11 mouse cellular contexts compared by ENCODE assay signal in the genomic region with DNA sequence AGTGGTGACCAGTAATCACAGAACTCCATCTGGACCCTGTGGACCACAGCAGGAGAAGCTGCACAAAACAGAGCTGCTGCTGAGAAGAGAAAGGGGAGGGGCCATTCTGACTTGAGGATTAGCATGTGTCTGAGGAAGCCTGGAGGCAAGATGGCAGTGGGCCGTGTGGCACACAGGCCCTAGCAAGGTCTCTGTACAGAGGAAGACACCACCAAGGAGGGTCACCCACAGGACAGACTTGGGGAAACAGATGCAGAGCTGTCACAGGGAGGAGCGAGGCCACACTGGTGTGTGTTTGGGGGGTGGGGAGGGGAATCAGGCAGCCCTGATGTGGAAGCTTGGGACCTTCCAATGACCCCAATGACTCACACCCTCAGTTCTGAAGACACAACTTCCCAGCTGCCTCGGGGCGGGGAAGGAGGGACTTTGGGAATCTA.
A peak's percentile ranks its signal among the peaks of the same experiment; 100 is the strongest.
DNase-seq lines count a peak whose midpoint lies in the region; ATAC-seq lines count a peak whose summit lies in the region.
"Had no signal": no experiment of that assay in that cellular context is flagged by ENCODE, and none has a peak within 500 bp of the region (broad histone marks: within the 10 kb centered on the region; RNA-seq: fewer than 3 reads in every experiment).

No protein-coding gene starts in this region.

- H3K9me3 ChIP-seq in kidney, embryonic 14.5 days (ENCODE audit: control insufficient read depth, low read length): no peaks in the 10 kb centered on the region
- no peaks in the 10 kb centered on the region for H3K9me3 ChIP-seq in limb, embryonic 13.5 days
- H3K9me3 ChIP-seq: forebrain, embryonic 15.5 days had no signal

- no peak overlapping the region for H3K4me2 ChIP-seq in kidney, embryonic 14.5 days (replicated peaks; ENCODE audit: low read depth, low read length)
- H3K4me2 ChIP-seq in limb, embryonic 13.5 days (replicated peaks): no peak overlapping the region
- H3K4me2 ChIP-seq: forebrain, embryonic 15.5 days had no signal

- ATAC-seq in kidney, embryonic 14.5 days (ENCODE audit: low FRiP score, low TSS enrichment): peak; percentile 56; the same call in 1 of the 2 replicates
- peak; percentile 35; the same call in 1 of the 2 replicates for ATAC-seq in limb, embryonic 13.5 days (ENCODE audit: low FRiP score, low read depth)
- ATAC-seq: forebrain, embryonic 15.5 days had no signal

- H3K27ac ChIP-seq in kidney, embryonic 14.5 days (ENCODE audit: low read depth, low read length): peak overlapping the region; percentile 17; the same call in 1 of the 2 replicates
- H3K27ac ChIP-seq in limb, embryonic 13.5 days: no peak overlapping the region
- H3K27ac ChIP-seq: forebrain, embryonic 15.5 days had no signal

- H3K4me3 ChIP-seq in kidney, embryonic 14.5 days (ENCODE audit: low read length): no peak overlapping the region
- H3K4me3 ChIP-seq in limb, embryonic 13.5 days: no peak overlapping the region
- H3K4me3 ChIP-seq: forebrain, embryonic 15.5 days had no signal

- no peak for DNase-seq in kidney, adult 9 months
- DNase-seq in 416B (ENCODE audit: low read depth) (peak; percentile 9), NIH3T3 (ENCODE audit: low read depth) (peak; percentile 84)
- no peak for DNase-seq in right cerebral cortex, adult 18-20 months
- DNase-seq in frontal cortex, postnatal 10 days (ENCODE audit: low spot score in 2 of 2): no peak
- DNase-seq: cerebellum, adult 9-11 months; heart, postnatal 10 days; thymus, postnatal 25 days had no signal

- peaks cover 14% of the 10 kb centered on the region; the same call in 1 of the 2 replicates for H3K4me1 ChIP-seq in kidney, embryonic 14.5 days (ENCODE audit: control insufficient read depth, insufficient read depth, low read length)
- peaks cover 29% of the 10 kb centered on the region for H3K4me1 ChIP-seq in limb, embryonic 13.5 days

- H3K36me3 ChIP-seq in kidney, embryonic 14.5 days (ENCODE audit: control insufficient read depth, insufficient read depth, low read length): no peaks in the 10 kb centered on the region
- no peaks in the 10 kb centered on the region for H3K36me3 ChIP-seq in limb, embryonic 13.5 days
- H3K36me3 ChIP-seq: forebrain, embryonic 15.5 days had no signal

- H3K9ac ChIP-seq in kidney, embryonic 14.5 days (ENCODE audit: low read depth, low read length): no peak overlapping the region
- H3K9ac ChIP-seq in limb, embryonic 13.5 days: no peak overlapping the region
- H3K9ac ChIP-seq: forebrain, embryonic 15.5 days had no signal

- 27% methylated on average over 4 of the region's 4 CpGs for WGBS in kidney, embryonic 14.5 days
- WGBS in limb, embryonic 13.5 days: 22% methylated on average over 4 of the region's 4 CpGs

- no peaks in the 10 kb centered on the region for H3K27me3 ChIP-seq in kidney, embryonic 14.5 days (ENCODE audit: control insufficient read depth, insufficient read depth, low read length)
- no peaks in the 10 kb centered on the region for H3K27me3 ChIP-seq in limb, embryonic 13.5 days
- H3K27me3 ChIP-seq: forebrain, embryonic 15.5 days had no signal

Comparison
In these comparisons a context has a peak if more than half of its experiments do, and no peak if none do; other contexts are left out.
1. DNase-seq: peak in 416B (single experiment) and NIH3T3 (single experiment); none in kidney, adult 9 months (single experiment), right cerebral cortex, adult 18-20 months (single experiment) and frontal cortex, postnatal 10 days (0 of 2).